Mouse (Mus musculus): ENCODE measurements at regions not wholly inside any gene's neighbourhood (a gene's known extent, or its start where the extent isn't known, plus 50 kb on each side); places are given as distances from the start of the nearest gene placed in this dataset.

GRCm38 (mm10) chr2:92752794-92753193, 153.3 kb downstream of the Chst1 start:
- no peak for DNase-seq

- no peak for DNase-seq
Observed at GRCm38 (mm10) chr2:92754505-92755280, 155.2 kb downstream of the Chst1 start.

- DNase-seq: no peak
Observed at GRCm38 (mm10) chr2:92756491-92756890, 157.0 kb downstream of the Chst1 start.

- DNase-seq: no peak
Observed at GRCm38 (mm10) chr2:92758775-92759174, 156.1 kb upstream of the Syt13 start.

- DNase-seq: no peak
Observed at GRCm38 (mm10) chr2:92763881-92764635, 150.8 kb upstream of the Syt13 start.

- DNase-seq: no peak
Observed at GRCm38 (mm10) chr2:92767476-92768005, 147.4 kb upstream of the Syt13 start.

GRCm38 (mm10) chr2:92768088-92768487, 146.8 kb upstream of the Syt13 start:
- DNase-seq: no peak

- no peak for DNase-seq
Observed at GRCm38 (mm10) chr2:92769061-92769460, 145.8 kb upstream of the Syt13 start.

GRCm38 (mm10) chr2:92770098-92770497, 144.8 kb upstream of the Syt13 start:
- DNase-seq: no peak

GRCm38 (mm10) chr2:92772623-92773022, 142.3 kb upstream of the Syt13 start:
- DNase-seq: no peak

- DNase-seq: no peak
Observed at GRCm38 (mm10) chr2:92776497-92776896, 138.4 kb upstream of the Syt13 start.

GRCm38 (mm10) chr2:92779101-92779500, 135.8 kb upstream of the Syt13 start:
- DNase-seq: no peak

- no peak for DNase-seq
Observed at GRCm38 (mm10) chr2:92780021-92780420, 134.9 kb upstream of the Syt13 start.

- no peak for DNase-seq
Observed at GRCm38 (mm10) chr2:92781451-92781850, 133.4 kb upstream of the Syt13 start.

- DNase-seq: no peak
Observed at GRCm38 (mm10) chr2:92782621-92783020, 132.3 kb upstream of the Syt13 start.

- no peak for DNase-seq
Observed at GRCm38 (mm10) chr2:92784916-92785315, 130.0 kb upstream of the Syt13 start.

- DNase-seq: no peak
Observed at GRCm38 (mm10) chr2:92787925-92788410, 126.9 kb upstream of the Syt13 start.

- no peak for DNase-seq
Observed at GRCm38 (mm10) chr2:92788875-92789274, 126.0 kb upstream of the Syt13 start.

- no peak for DNase-seq
Observed at GRCm38 (mm10) chr2:92790374-92790773, 124.5 kb upstream of the Syt13 start.

GRCm38 (mm10) chr2:92799770-92800169, 115.1 kb upstream of the Syt13 start:
- DNase-seq: no peak

- no peak for DNase-seq
Observed at GRCm38 (mm10) chr2:92800667-92801066, 114.2 kb upstream of the Syt13 start.

- no peak for DNase-seq
Observed at GRCm38 (mm10) chr2:92804916-92805315, 110.0 kb upstream of the Syt13 start.

- no peak for DNase-seq
Observed at GRCm38 (mm10) chr2:92805761-92806160, 109.1 kb upstream of the Syt13 start.
